Comparison of ENCODE assay signal across 25 mouse cellular contexts in the genomic region with DNA sequence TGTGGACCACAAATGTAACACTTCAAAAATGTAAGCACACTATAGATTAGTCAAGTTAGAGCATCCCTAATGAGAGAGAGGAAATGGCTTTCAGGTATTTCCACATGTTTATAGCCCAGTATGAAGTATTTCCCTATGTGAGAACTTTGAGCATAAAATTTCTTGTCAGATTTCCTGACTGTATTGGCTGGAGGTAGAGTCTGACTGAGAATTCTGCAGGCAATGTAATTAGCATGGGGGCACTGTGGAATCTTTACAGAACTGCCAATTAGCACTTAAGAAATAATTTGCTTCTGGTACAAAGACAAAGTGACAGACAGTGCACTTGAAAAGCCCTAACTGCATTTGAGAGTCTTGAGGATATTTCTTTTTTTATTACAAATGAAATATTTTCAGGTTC.
DNase-seq lines count a peak whose midpoint lies in the region; ATAC-seq and TF ChIP-seq lines count a peak whose summit lies in the region.
"Had no signal": no experiment of that assay in that cellular context is flagged by ENCODE, and none has a peak within 500 bp of the region (broad histone marks: within the 10 kb centered on the region; RNA-seq: fewer than 3 reads in every experiment).

No protein-coding gene starts in this region.

- no peak overlapping the region for H3K9ac ChIP-seq in midbrain, embryonic 11.5 days (ENCODE audit: low read length)
- H3K9ac ChIP-seq in midbrain, postnatal 0 days (replicated peaks; ENCODE audit: low read length, poor library complexity, severe bottlenecking), result no peak overlapping the region
- H3K9ac ChIP-seq in forebrain, embryonic 15.5 days (replicated peaks), result no peak overlapping the region
- H3K9ac ChIP-seq: embryonic facial prominence, embryonic 12.5 days; embryonic facial prominence, embryonic 15.5 days; heart, embryonic 13.5 days; hindbrain, embryonic 15.5 days had no signal

- ATAC-seq in midbrain, embryonic 11.5 days (ENCODE audit: low FRiP score), result no peak
- no peak for ATAC-seq in midbrain, postnatal 0 days (ENCODE audit: low FRiP score)
- peak; percentile 63; the same call in 1 of the 2 replicates for ATAC-seq in forebrain, embryonic 15.5 days (replicated peaks)
- ATAC-seq: CD4-positive, CD25-positive, alpha-beta regulatory T cell, adult 4 months had no signal

- H3K4me2 ChIP-seq in midbrain, embryonic 11.5 days, result no peak overlapping the region
- H3K4me2 ChIP-seq in midbrain, postnatal 0 days (ENCODE audit: low read depth, low read length, poor library complexity, severe bottlenecking), result no peak overlapping the region
- H3K4me2 ChIP-seq in forebrain, embryonic 15.5 days (replicated peaks), result no peak overlapping the region
- H3K4me2 ChIP-seq: embryonic facial prominence, embryonic 12.5 days; embryonic facial prominence, embryonic 15.5 days; heart, embryonic 13.5 days; hindbrain, embryonic 15.5 days had no signal

- no peak for TF ChIP-seq CTCF in midbrain, postnatal 0 days (IDR thresholded peaks at IDR 0.05)
- TF ChIP-seq CTCF in brain, embryonic 14.5 days (IDR thresholded peaks at IDR 0.05; ENCODE audit: borderline replicate concordance, extremely low read depth, insufficient read depth, insufficient read length), result no peak
- TF ChIP-seq CTCF in layer of hippocampus, adult 2 months (conservative IDR thresholded peaks at IDR 0.05), result no peak

- H3K4me3 ChIP-seq in midbrain, embryonic 11.5 days (ENCODE audit: low read depth, low read length), result no peak overlapping the region
- H3K4me3 ChIP-seq in midbrain, postnatal 0 days (ENCODE audit: low read depth, low read length), result no peak overlapping the region
- no peak overlapping the region for H3K4me3 ChIP-seq in forebrain, embryonic 15.5 days
- no peak overlapping the region for H3K4me3 ChIP-seq in layer of hippocampus, adult 2 months
- H3K4me3 ChIP-seq: embryonic facial prominence, embryonic 12.5 days; embryonic facial prominence, embryonic 15.5 days; heart, adult 2 months; heart, embryonic 10.5 days; heart, embryonic 13.5 days; hindbrain, embryonic 15.5 days had no signal

- no peaks in the 10 kb centered on the region for H3K36me3 ChIP-seq in midbrain, embryonic 11.5 days (ENCODE audit: control insufficient read depth, insufficient read depth, low read length)
- H3K36me3 ChIP-seq in midbrain, postnatal 0 days (ENCODE audit: insufficient read depth, low read length), result no peaks in the 10 kb centered on the region
- no peaks in the 10 kb centered on the region for H3K36me3 ChIP-seq in forebrain, embryonic 15.5 days
- H3K36me3 ChIP-seq: embryonic facial prominence, embryonic 12.5 days; embryonic facial prominence, embryonic 15.5 days; heart, embryonic 10.5 days; heart, embryonic 13.5 days; hindbrain, embryonic 15.5 days had no signal

- no peaks in the 10 kb centered on the region for H3K4me1 ChIP-seq in midbrain, embryonic 11.5 days (ENCODE audit: control insufficient read depth, insufficient read depth, low read length)
- no peaks in the 10 kb centered on the region for H3K4me1 ChIP-seq in midbrain, postnatal 0 days (ENCODE audit: insufficient read depth, low read length)
- H3K4me1 ChIP-seq in forebrain, embryonic 15.5 days, result peaks cover 5% of the 10 kb centered on the region
- H3K4me1 ChIP-seq: embryonic facial prominence, embryonic 12.5 days; embryonic facial prominence, embryonic 15.5 days; heart, embryonic 10.5 days; hindbrain, embryonic 15.5 days had no signal

- TF ChIP-seq POLR2A in brain, embryonic 14.5 days (IDR thresholded peaks at IDR 0.05; ENCODE audit: borderline replicate concordance, extremely low read depth, insufficient read depth, insufficient read length, poor library complexity, severe bottlenecking), result no peak

- H3K9me3 ChIP-seq in midbrain, embryonic 11.5 days (ENCODE audit: control insufficient read depth, low read length), result no peaks in the 10 kb centered on the region
- H3K9me3 ChIP-seq in midbrain, postnatal 0 days (ENCODE audit: low read length), result no peaks in the 10 kb centered on the region
- H3K9me3 ChIP-seq in forebrain, embryonic 15.5 days, result no peaks in the 10 kb centered on the region
- H3K9me3 ChIP-seq: embryonic facial prominence, embryonic 12.5 days; embryonic facial prominence, embryonic 15.5 days; heart, embryonic 10.5 days; heart, embryonic 13.5 days; hindbrain, embryonic 15.5 days had no signal

- DNase-seq in midbrain, embryonic 11.5 days (ENCODE audit: low spot score, missing footprints), result peak; percentile 75
- no peak for DNase-seq in midbrain, postnatal 0 days (ENCODE audit: low spot score)
- peak; percentile 86 for DNase-seq in brain, embryonic 14.5 days (ENCODE audit: low read depth)
- peak; percentile 25 for DNase-seq in retina, embryonic 14.5 days (ENCODE audit: low spot score)
- DNase-seq in layer of hippocampus, adult 2 months (ENCODE audit: low spot score in 2 of 2), result no peak
- DNase-seq in spleen, postnatal 36 days (ENCODE audit: low spot score in 2 of 2), result no peak
- DNase-seq in layer of hippocampus, adult 8-10 months (ENCODE audit: low spot score in 2 of 2), result no peak
- DNase-seq: adrenal gland, adult 8-10 months; adrenal gland, postnatal 25 days; cerebellum, adult 11 months; cerebellum, adult 2 months; cerebellum, adult 9-11 months; cerebellum, postnatal 25 days; gastrocnemius, postnatal 10 days; gastrocnemius, postnatal 36 days; heart, adult 2 months; heart, postnatal 14 days; heart, postnatal 4 days had no signal

- H3K27ac ChIP-seq in midbrain, embryonic 11.5 days (ENCODE audit: low read depth, low read length), result no peak overlapping the region
- no peak overlapping the region for H3K27ac ChIP-seq in midbrain, postnatal 0 days (ENCODE audit: low read depth, low read length)
- peak overlapping the region; percentile 48 for H3K27ac ChIP-seq in forebrain, embryonic 15.5 days (replicated peaks)
- H3K27ac ChIP-seq in layer of hippocampus, adult 2 months, result no peak overlapping the region
- H3K27ac ChIP-seq: embryonic facial prominence, embryonic 12.5 days; embryonic facial prominence, embryonic 15.5 days; heart, adult 2 months; heart, embryonic 10.5 days; heart, embryonic 13.5 days; hindbrain, embryonic 15.5 days had no signal

- H3K27me3 ChIP-seq in midbrain, embryonic 11.5 days (ENCODE audit: control insufficient read depth, insufficient read depth, low read length), result no peaks in the 10 kb centered on the region
- no peaks in the 10 kb centered on the region for H3K27me3 ChIP-seq in midbrain, postnatal 0 days (ENCODE audit: insufficient read depth, low read length)
- no peaks in the 10 kb centered on the region for H3K27me3 ChIP-seq in forebrain, embryonic 15.5 days
- H3K27me3 ChIP-seq: embryonic facial prominence, embryonic 12.5 days; embryonic facial prominence, embryonic 15.5 days; heart, embryonic 13.5 days; hindbrain, embryonic 15.5 days had no signal

Comparison
In these comparisons a context has a peak if more than half of its experiments do, and no peak if none do; other contexts are left out.
1. DNase-seq: peak in midbrain, embryonic 11.5 days (single experiment), brain, embryonic 14.5 days (single experiment) and retina, embryonic 14.5 days (single experiment); none in midbrain, postnatal 0 days (single experiment), layer of hippocampus, adult 2 months (0 of 2), spleen, postnatal 36 days (0 of 2) and layer of hippocampus, adult 8-10 months (0 of 2).